Mouse (Mus musculus) layer of hippocampus, postnatal 36 days (tissue): ENCODE data around the gene Prap1. TPM values are rescaled to one million over a fixed set of nuclear protein-coding genes. Genes with fewer than 3 reads are reported as not detected.

Source experiments
- DNase-seq, 2 experiments: peaks; one replicate each; pipeline ENCODE4 v3.0.0; 2022
- total RNA-seq, 2 experiments: library from RNA; stranded (reverse); gene quantifications; 2 replicates each; pipeline ENCODE4 v1.2.3; 2021

Prap1 gene
- total RNA-seq: not detected

- DNase-seq: no peak
Measured at GRCm38 (mm10) chr7:140092924-140093528, at the start of gene Prap1. TSS of gene Prap1 (plus strand) at chr7:140093395.

GRCm38 (mm10) chr7:140045546-140045945 lies 47.6 kb upstream of the Prap1 start:
- no peak for DNase-seq

GRCm38 (mm10) chr7:140047811-140048311 lies 45.3 kb upstream of the Prap1 start:
- no peak for DNase-seq

DNA sequence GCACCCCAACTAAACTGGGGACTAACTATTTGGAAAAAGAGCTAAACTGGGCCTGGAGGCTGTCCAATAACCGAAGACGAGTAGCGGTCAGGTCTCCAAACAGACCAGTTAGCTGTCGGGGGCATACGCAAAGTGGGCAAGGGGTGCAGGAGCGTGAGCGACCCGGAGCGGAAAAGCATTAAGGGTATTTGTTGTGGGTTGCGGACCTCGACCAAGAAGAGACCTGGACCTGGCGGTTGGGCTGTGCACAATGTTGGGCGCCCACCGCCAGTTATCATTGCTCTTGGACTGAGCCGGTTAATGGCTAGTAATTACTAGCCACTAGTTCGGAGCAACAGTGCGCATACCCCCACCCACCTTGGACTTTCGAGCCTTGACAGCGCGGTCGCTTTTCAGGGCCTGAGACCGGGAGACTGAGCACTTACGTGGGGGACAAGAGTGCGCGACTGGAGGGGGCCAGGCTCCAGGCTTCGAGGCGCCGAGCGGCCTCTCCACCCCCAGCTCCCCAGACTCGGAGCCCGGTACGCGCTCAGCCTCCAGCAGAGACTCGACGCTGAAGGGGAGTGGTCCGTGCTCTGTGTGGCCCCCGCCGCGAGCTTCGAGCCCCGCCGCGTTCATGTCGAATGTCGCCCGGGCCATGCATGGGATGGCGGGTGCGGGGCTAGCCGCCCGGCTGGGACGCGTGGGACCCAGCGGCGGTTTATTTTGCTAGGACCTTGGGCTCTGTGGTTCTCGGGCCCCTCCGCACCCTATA lies 44.7 kb upstream of the Prap1 start, which contains the start of gene Msx3:
TSS of gene Msx3 (minus strand) at position 729 of the 754 bp plus-strand sequence.
- DNase-seq: no peak

GRCm38 (mm10) chr7:140049115-140049689 lies 44.0 kb upstream of the Prap1 start:
- no peak for DNase-seq

- DNase-seq: peak; percentile 31 to 35
Measured at GRCm38 (mm10) chr7:140054124-140054523, 39.1 kb upstream of the Prap1 start.

- no peak for DNase-seq
Measured at GRCm38 (mm10) chr7:140057413-140058407, 35.5 kb upstream of the Prap1 start.

- DNase-seq: no peak
Measured at GRCm38 (mm10) chr7:140058528-140058927, 34.7 kb upstream of the Prap1 start.

- no peak for DNase-seq
Measured at GRCm38 (mm10) chr7:140059601-140060000, 33.6 kb upstream of the Prap1 start.

- no peak for DNase-seq
Measured at GRCm38 (mm10) chr7:140060936-140061831, 32.0 kb upstream of the Prap1 start.

GRCm38 (mm10) chr7:140061832-140062130 lies 31.4 kb upstream of the Prap1 start:
- DNase-seq: no peak

DNA sequence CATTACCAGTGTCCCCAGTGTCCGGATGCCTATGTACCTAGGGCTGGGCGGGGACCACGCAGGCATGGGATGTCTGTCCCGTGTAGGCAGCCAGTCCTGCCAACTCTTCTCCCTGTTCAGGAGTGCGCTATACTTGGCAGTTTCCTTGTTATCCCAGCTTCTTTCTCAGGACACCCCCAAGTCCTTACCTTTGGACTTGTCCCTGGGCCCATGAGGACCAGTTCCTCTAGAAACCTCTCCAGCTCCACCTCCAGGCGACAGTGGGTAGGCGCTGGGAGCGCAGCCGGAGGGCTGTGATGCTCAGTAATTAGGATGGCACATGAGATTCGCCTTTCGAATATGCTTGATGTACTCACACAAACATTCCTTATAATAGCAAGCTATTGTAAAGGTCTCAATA lies 30.9 kb upstream of the Prap1 start:
- DNase-seq: no peak

DNA sequence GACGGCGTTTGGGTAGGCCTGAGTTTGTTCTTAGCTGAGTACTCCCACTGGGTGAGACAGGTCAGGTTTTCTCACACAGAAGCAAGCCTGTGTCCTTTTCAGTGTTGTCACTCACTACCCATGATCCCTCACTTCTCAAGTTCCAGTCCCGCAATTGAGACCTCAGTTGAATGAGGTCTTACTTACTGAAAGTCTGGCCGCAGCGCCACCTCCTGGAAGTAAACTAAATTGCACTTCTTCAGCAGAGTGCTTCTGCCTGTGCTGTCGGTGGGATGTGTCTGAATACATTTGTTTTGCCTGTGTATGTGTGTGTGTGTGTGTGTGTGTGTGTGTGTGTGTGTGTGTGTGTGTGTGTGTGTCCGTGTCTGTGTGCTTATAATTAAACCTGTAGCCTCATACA lies 30.1 kb upstream of the Prap1 start:
- DNase-seq: peak; percentile 56 to 68

DNA sequence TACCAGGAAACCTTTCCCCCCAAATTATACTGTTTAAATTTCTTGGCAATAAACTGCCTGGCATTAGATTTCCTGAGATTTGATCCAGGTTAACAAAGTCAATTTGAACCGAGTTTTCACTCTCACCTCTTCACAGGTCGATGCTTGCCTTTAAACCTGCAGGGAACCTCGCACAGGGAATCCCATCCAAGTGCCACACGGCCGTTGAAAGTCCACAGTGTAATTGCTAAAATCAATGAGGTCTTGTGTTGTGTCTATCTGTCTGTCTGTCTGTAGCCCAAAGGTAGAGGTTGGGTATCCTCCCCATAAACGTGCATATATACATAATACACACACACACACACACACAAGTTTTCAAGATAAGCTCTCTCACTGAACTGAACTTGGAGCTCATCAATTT lies 25.8 kb upstream of the Prap1 start:
- DNase-seq: no peak

DNA sequence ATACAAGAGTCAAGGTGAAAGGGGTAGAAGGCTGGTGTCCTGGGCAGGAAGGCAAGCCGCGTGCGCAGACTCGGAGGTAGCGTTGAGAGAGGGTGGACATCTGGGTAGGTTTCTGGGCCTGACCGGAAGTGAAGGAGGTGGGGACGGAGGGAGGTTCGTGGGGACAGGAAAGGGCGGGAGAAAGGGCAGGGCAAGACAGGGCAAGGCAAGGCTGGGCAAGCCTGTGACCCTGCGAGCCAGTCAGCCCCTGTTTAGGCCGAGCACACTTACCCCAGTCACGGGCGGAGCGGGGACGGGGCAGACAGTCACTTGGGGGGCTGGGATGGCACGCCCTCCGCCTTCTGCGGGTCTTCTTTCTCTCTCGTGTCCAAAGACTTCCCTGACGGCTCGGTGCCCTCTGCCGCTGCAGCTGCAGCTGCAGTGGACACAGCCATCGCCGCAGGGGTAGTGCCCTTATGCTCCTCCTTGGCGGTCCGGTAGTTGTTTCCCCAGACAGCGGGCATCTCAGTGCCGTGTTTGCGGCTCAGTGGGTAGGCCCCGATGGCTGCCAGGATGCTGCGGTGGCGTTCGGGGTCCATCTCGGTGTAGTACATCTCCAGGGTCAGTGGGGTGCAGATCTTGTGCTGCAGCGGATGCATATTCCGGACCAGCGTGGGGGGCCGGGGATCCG lies 23.0 kb upstream of the Prap1 start:
- no peak for DNase-seq

DNA sequence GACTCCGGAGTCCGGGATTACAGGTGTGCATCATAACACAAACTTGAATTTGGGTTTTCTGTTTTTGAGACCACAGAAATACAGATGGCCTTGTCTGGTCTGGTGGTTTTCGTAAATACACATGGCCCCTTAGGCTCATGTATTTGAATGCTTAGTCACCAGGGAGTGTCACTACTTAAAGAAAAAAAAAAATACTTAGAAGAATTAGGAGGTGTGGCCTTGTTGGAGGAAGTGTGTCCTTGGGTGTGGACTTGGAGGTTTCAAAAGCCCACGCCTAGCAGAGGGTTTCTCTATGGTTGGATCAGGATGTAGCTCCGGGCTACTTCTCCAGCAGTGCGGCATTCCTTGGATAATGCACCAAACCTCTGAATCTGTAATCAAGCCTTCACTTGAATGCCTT lies 15.5 kb upstream of the Prap1 start:
- no peak for DNase-seq

GRCm38 (mm10) chr7:140078711-140079110 lies 14.5 kb upstream of the Prap1 start:
- peak; percentile 68 to 71 for DNase-seq

- DNase-seq: peak; percentile 88 to 90
Measured at GRCm38 (mm10) chr7:140080503-140081156, 12.6 kb upstream of the Prap1 start.

DNA sequence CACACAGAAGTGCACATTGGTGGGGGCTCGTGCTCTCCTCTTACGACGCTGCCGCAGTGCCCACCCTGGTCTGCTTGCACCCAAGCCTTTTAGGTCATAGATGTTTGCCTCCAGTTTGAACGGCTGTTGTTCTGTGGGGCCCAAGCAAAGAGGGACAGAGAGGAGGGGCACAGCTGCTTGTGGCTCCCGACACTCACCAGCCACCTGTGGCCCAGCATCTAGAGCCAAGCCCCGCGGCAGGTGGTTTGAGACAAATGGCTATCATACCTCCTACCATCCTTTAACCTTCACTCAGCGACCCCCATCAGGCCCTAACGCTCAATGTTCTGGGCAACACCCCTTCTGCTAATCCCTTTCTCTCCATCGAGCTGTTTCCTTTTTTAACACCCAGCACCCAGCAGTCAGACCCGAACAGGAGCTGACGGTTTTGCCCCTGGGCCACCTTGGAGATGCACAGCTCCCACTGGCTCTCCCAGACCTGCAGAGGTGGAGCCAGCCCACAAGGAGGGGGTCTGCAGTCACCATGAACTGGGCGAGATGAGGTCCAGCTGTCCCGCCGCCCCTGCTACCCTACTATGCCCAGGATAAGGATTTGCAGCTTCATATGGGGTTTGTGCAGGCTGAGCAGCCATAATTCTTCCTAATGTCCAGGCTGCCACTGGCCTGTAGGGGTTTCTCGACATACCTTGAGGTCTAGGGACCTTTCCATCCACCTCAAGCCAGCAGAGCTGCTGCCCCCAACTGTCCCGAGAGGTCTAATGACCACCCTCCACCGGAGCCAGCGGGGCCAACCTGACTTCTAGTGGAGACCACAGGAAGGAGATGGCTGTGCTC lies 11.6 kb upstream of the Prap1 start:
- DNase-seq: peak; percentile 49 to 56
